Mouse (Mus musculus) layer of hippocampus, postnatal 25 days (tissue): Measurements from ENCODE around the gene Chst3. TPM values are rescaled to one million over a fixed set of nuclear protein-coding genes. Genes with fewer than 3 reads are reported as not detected.
"Not testable (repeated sequence)": the region's sequence is repeated elsewhere in the genome, so short reads cannot be mapped to it uniquely, and the experiment has no call there.

Experiments used
- DNase-seq, 2 experiments: peaks; one replicate each; pipeline ENCODE4 v3.0.0; 2022; ENCODE audit warnings: mixed read lengths in 2 of 2, low spot score in 1 of 2; ENCODE audit errors: extremely low spot score in 1 of 2
- total RNA-seq, 2 experiments: library from RNA; stranded (reverse); gene quantifications; 2 replicates each; pipeline ENCODE4 v1.2.3; 2021

Gene Chst3
- total RNA-seq, 2 experiments from 2014 or later: 2.8 to 3.1 TPM

- DNase-seq: no peak
These were observed 16.3 kb downstream of the Chst3 start for GRCm38 (mm10) chr10:60202785-60203184.

GRCm38 (mm10) chr10:60200996-60201395 lies 18.1 kb downstream of the Chst3 start:
- DNase-seq: no peak

GRCm38 (mm10) chr10:60199378-60199777 lies 19.7 kb downstream of the Chst3 start:
- no peak for DNase-seq

- DNase-seq: no peak
These were observed 21.6 kb downstream of the Chst3 start for GRCm38 (mm10) chr10:60197406-60197821.

- DNase-seq: no peak
These were observed 22.1 kb downstream of the Chst3 start for GRCm38 (mm10) chr10:60196971-60197370.

- DNase-seq: peak in 1 of 2 experiments; percentile 37
These were observed 24.0 kb downstream of the Chst3 start for GRCm38 (mm10) chr10:60195087-60195486.

- no peak for DNase-seq
These were observed 25.3 kb downstream of the Chst3 start for GRCm38 (mm10) chr10:60193532-60194423.

GRCm38 (mm10) chr10:60191796-60192195 lies 27.3 kb downstream of the Chst3 start:
- peak; percentile 71 to 83 for DNase-seq

GRCm38 (mm10) chr10:60189534-60190186 lies 29.4 kb downstream of the Chst3 start:
- no peak for DNase-seq

GRCm38 (mm10) chr10:60186191-60186945 lies 32.7 kb downstream of the Chst3 start:
- DNase-seq: no peak

GRCm38 (mm10) chr10:60185023-60185709 lies 33.9 kb downstream of the Chst3 start:
- DNase-seq: no peak

GRCm38 (mm10) chr10:60175306-60175705 lies 43.8 kb downstream of the Chst3 start:
- DNase-seq: not testable (repeated sequence)

GRCm38 (mm10) chr10:60174506-60174905 lies 44.6 kb downstream of the Chst3 start:
- no peak for DNase-seq

GRCm38 (mm10) chr10:60173035-60173434 lies 46.0 kb downstream of the Chst3 start:
- DNase-seq: peak; percentile 60 to 76

GRCm38 (mm10) chr10:60172306-60172705 lies 46.8 kb downstream of the Chst3 start:
- DNase-seq: no peak

GRCm38 (mm10) chr10:60171368-60171767 lies 47.7 kb downstream of the Chst3 start:
- no peak for DNase-seq

GRCm38 (mm10) chr10:60170326-60171089 lies 48.6 kb downstream of the Chst3 start:
- DNase-seq: no peak

GRCm38 (mm10) chr10:60168960-60169359 lies 50.1 kb downstream of the Chst3 start:
- DNase-seq: no peak

GRCm38 (mm10) chr10:60168306-60168705 lies 50.8 kb downstream of the Chst3 start:
- no peak for DNase-seq

GRCm38 (mm10) chr10:60166068-60166467 lies 53.0 kb downstream of the Chst3 start:
- no peak for DNase-seq
